Mouse (Mus musculus): ENCODE measurements at regions not wholly inside any gene's neighbourhood (a gene's known extent, or its start where the extent isn't known, plus 50 kb on each side); places are given as distances from the start of the nearest gene placed in this dataset.

DNA sequence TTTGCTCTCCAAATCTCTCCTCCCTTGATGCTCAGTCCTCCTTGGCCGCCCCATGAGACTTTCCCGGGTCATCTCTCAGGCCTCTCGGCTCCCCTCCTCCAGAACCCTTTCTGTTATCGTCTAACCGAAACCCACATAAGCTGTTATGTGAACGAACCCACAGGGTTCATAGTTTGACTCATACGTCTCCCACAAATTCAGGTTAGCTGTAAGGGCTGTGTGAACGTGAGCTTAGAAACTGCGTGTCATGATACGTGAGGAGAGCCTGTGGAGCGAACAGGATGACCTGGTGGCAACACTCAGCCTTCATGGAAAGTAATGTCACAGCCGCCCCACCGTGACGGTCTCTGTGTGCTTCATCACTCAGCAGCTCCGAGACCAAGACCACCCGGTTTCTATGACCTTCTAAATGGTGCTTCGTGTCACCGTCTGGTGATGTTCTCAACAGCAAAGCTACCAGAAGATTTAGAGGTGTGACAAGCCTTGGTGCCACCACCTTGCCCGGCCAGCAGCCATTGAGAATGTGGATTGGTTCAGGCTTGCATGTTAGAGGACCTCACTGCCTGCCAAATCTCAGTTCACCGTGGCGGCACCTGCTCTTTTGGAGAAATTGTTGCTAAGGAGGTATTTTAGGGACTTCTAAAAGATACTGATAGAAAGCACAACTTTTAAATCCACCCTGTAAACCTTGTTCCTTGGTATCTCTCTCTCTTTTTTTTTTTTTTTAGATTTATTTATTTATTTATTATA is 107.4 kb downstream of the Ets2 start:
- no peak for DNase-seq

- DNase-seq: no peak
Observed at GRCm38 (mm10) chr16:95806510-95806909, 104.6 kb downstream of the Ets2 start.

- no peak for DNase-seq
Observed at GRCm38 (mm10) chr16:95804199-95804598, 102.3 kb downstream of the Ets2 start.

DNA sequence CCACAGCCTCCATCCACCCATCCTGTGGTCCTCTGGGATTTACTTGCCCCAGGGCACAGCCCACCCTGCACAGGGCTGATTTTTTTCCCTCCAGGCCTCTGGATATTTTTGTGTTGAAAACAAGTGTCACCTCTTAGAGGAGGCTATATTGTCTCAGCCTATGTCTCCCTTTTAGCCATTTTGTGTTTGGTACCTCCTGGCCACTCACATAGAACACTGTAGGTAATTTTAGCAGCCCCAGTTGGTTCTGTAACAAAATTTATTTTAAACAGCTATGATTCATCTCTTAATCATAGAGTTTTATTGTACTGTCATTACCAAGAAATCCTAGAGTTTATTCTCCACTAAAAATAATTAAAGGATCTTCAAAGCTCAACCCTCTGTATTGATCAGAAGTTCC is 100.8 kb downstream of the Ets2 start:
- no peak for DNase-seq

GRCm38 (mm10) chr16:95802207-95802606 is 100.3 kb downstream of the Ets2 start:
- DNase-seq: peak; percentile 26 to 30

DNA sequence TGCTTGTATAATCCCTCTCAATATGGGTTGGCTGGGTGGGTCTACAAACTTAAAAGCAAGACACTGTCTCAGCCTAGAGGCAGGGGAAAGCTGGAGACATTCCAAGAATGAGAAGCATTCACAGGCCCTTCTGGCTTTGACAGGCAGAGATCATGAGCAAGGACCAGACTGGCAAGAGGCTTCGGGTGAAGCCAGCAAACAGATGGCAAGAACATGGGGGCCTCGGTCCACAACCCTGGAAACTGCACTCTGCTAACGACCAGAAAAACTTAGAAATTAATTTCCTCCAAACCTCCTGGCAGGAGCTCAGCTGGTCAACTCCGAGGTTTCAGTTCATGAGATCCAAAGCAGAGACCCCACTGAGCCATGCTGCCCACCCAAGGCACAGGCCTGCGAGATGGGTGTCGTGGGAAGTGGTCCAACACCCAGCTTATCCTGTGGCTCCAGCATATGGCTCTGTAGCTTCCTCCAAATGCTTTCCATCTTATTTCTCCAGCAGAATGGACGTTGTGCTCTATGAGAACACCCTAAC is 99.1 kb downstream of the Ets2 start:
- DNase-seq: peak; percentile 77 to 83

DNA sequence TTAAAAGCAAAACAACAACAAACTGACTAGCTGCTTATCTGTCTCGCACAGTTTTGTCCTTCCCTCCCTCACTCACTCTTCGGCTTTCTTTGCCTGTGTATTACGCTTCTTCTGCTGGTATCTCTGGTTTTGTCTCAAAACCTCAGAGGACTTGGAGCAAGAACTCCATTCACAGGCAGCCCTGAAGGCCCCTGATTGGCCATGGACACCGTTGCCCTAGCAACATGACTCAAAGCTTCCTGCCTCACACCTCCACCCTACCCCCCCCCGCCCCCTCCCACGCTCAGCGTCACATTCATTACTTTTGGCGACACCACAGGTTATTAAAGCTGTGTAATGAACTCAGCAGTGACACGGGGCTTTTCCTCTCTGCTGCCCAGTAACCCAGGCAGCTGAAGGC is 96.7 kb downstream of the Ets2 start:
- DNase-seq: no peak

DNA sequence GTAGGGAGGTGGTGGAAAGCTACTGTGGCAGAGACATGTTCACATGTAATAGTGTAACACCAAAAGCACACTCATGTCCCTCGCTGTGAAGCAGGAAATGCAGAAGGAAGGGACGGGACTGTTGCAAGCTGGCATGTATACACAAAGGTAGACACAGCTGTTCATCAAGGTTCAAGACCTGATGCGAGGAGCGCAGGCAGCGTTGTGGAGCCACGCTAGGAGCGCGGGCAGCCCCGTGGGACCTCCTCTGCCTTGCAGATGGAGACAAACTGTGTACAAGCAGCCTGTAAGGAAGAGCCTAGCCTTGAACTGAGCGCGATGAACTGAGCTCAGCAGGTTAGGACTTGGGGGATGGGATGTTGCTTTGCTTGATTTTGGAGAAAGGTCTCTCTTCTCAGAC is 96.2 kb downstream of the Ets2 start:
- no peak for DNase-seq

DNA sequence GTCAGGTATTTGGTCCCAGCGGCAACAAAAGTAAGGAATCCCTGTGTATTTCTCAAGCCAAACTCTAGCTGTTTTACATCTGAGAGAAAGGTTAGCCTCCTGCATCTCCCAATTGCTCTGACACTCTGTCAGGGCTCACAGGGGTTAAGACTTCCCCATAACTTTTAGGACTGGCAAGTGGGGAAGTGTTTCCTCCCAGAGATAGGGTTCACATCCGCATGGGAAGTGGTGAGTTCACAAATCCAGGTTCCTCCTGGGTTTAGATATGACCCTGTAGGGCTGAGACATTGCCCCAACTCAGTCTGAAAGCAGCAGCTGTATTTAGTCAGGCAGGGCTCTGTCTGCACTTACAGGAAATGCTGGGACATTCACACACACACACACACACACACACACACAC is 95.3 kb downstream of the Ets2 start:
- no peak for DNase-seq

DNA sequence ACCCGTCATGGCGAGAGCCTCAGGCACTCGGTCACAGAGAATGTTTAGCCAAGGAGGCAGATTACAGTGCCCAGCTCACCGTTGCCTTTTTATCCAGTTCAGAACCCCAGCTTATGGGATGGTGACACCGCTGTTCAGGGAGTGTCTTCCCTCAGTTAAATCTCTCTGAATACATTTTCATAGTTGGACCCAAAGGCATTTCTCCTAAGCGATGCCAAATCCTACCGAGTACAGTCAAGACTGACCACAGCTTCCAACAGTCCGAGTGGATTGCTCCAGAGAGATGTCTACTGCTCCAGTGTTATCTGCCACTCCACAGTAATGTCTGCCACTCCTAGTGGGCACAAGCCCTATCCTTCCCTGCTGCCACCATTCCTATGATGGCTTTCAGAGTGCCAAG is 93.0 kb downstream of the Ets2 start:
- DNase-seq: no peak

GRCm38 (mm10) chr16:95794281-95794727 is 92.4 kb downstream of the Ets2 start:
- DNase-seq: no peak

- no peak for DNase-seq
Observed at GRCm38 (mm10) chr16:95790691-95791090, 88.8 kb downstream of the Ets2 start.

DNA sequence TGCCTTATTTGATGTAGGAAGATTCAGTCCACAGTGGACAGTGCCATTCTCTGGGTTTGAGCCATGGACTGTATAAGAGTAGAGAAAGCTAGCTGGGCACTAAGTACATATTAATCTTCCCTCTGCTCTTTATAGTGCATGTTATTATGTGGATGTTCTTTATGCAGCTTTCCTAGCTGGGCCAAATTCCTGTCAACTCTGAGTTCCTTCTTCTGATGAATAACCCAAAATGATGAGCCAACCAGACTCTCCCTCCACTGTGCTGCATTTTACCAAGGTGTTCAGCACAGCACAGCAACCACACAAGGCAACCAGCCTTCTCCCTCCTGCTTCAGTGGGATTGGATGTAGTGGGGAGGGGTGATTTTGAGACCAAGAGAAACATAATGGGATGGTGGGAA is 87.7 kb downstream of the Ets2 start:
- DNase-seq: no peak

GRCm38 (mm10) chr16:95781681-95782080 is 79.8 kb downstream of the Ets2 start:
- DNase-seq: no peak

DNA sequence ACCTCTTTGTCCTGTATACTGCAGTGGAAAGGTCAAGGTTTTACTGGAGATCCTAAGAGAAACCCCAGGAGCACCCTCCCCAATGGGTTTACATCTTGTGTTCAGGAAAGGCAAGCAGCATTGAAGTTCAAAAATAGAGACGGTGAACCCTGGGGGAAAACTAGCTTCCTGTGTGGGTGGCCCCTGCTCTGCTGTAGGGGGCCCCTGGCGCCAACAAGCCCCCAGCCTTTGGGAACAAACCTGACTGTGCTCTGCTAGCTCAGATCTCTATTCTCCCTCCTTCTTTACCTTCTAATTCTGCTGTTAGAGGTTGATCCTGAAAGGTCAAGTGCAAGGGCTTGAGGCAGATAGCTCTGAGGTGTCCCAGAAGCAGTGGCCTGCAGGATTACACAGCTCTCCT is 78.6 kb downstream of the Ets2 start:
- DNase-seq: no peak

- DNase-seq: no peak
Observed at GRCm38 (mm10) chr16:95778845-95779722, 77.2 kb downstream of the Ets2 start.

- no peak for DNase-seq
Observed at GRCm38 (mm10) chr16:95778173-95778572, 76.3 kb downstream of the Ets2 start.

DNA sequence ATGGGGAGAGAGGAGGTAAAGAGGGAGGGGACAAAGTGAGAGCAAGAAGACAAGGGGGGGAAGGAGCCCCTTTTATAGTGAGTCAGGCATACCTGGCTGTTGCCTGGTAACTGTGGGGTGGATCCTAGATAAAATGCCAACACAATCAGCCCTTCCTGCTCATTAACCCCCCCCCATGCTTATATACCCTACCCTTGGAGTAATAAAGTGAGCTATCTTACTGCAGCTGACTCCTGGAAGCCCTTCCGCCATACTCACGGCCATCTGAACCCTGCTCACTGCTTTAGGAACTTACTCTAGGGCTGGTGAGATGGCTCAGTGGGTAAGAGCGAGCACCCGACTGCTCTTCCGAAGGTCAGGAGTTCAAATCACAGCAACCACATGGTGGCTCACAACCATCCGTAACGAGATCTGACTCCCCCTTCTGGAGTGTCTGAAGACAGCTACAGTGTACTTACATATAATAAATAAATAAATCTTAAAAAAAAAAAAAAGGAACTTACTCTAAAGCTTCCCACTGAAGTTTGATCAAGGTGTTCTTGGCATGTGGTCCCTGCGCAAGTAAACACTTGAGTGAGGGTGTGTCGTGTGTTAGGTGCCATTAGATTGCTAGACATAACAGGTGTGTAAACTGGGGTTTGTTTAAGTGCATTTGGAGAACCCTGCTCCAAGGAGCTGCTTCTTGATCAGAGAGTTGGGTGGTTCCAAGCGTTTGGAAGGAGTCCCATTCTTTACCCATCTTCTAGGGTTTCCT is 74.9 kb downstream of the Ets2 start:
- no peak for DNase-seq

- no peak for DNase-seq
Observed at GRCm38 (mm10) chr16:95776010-95776409, 74.1 kb downstream of the Ets2 start.

- DNase-seq: no peak
Observed at GRCm38 (mm10) chr16:95775361-95775760, 73.5 kb downstream of the Ets2 start.

DNA sequence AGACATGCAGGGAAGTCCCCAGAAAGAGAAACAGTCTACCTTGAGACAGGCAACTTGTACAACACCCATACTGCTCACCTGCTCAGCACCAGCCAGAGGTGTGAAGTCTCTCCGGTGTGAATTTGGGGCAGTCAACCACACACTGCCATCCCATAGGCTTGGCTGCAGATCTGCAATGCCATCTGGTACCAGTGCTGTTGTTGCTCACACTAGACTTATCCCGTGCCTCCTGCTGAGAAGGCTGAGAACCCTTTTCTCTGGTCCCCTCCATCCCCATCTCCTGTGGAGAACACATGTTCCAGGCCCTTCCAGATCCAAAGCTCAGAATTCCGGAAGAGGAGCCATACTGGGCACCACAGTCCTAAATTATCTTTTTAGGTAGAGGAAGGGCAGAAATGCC is 71.3 kb downstream of the Ets2 start:
- peak in 1 of 2 experiments; percentile 41 for DNase-seq

All from cerebellum, adult 18-20 months (tissue).